Mouse (Mus musculus): ENCODE measurements at regions not wholly inside any gene's neighbourhood (a gene's known extent, or its start where the extent isn't known, plus 50 kb on each side); places are given as distances from the start of the nearest gene placed in this dataset.

GRCm38 (mm10) chr8:17700362-17700761 is 1277.7 kb downstream of the Defb40 start:
- ATAC-seq (replicated peaks; ENCODE audit: low FRiP score) = no peak
- H3K9ac ChIP-seq (ENCODE audit: low read length) = no peak overlapping the region
- H3K4me1 ChIP-seq (replicated peaks; ENCODE audit: control insufficient read depth, insufficient read depth, low read length) = no peaks in the 10 kb centered on the region
- H3K9me3 ChIP-seq (ENCODE audit: control insufficient read depth, low read length) = no peaks in the 10 kb centered on the region
- H3K27ac ChIP-seq (ENCODE audit: low read depth, low read length) = no peak overlapping the region
- H3K4me3 ChIP-seq (ENCODE audit: low read depth, low read length) = no peak overlapping the region
- H3K36me3 ChIP-seq (ENCODE audit: control insufficient read depth, insufficient read depth, low read length) = no peaks in the 10 kb centered on the region
- 68% methylated on average over 3 of the region's 3 CpGs for WGBS
- no peaks in the 10 kb centered on the region for H3K27me3 ChIP-seq (ENCODE audit: control insufficient read depth, insufficient read depth, low read length)
- DNase-seq (ENCODE audit: low spot score) = no peak
- no peak overlapping the region for H3K4me2 ChIP-seq (ENCODE audit: low read depth, low read length, severe bottlenecking)

GRCm38 (mm10) chr8:17690074-17690848 is 1287.8 kb downstream of the Defb40 start:
- Histone ChIP-seq H3K4me1 (replicated peaks; ENCODE audit: control insufficient read depth, insufficient read depth, low read length) (no peaks in the 10 kb centered on the region), H3K4me2 (ENCODE audit: low read depth, low read length, severe bottlenecking) (no peak overlapping the region), H3K27me3 (ENCODE audit: control insufficient read depth, insufficient read depth, low read length) (no peaks in the 10 kb centered on the region), H3K9ac (ENCODE audit: low read length) (no peak overlapping the region), H3K36me3 (ENCODE audit: control insufficient read depth, insufficient read depth, low read length) (no peaks in the 10 kb centered on the region), H3K4me3 (ENCODE audit: low read depth, low read length) (no peak overlapping the region), H3K27ac (ENCODE audit: low read depth, low read length) (no peak overlapping the region), H3K9me3 (ENCODE audit: control insufficient read depth, low read length) (no peaks in the 10 kb centered on the region)
- 79% methylated on average over 4 of the region's 4 CpGs for WGBS
- ATAC-seq (replicated peaks; ENCODE audit: low FRiP score) (no peak), DNase-seq (ENCODE audit: low spot score) (no peak)

GRCm38 (mm10) chr8:17689641-17690040 is 1288.4 kb downstream of the Defb40 start:
- no peak for ATAC-seq (replicated peaks; ENCODE audit: low FRiP score)
- Histone ChIP-seq H3K36me3 (ENCODE audit: control insufficient read depth, insufficient read depth, low read length) (no peaks in the 10 kb centered on the region), H3K4me2 (ENCODE audit: low read depth, low read length, severe bottlenecking) (no peak overlapping the region), H3K9ac (ENCODE audit: low read length) (no peak overlapping the region), H3K4me1 (replicated peaks; ENCODE audit: control insufficient read depth, insufficient read depth, low read length) (no peaks in the 10 kb centered on the region), H3K9me3 (ENCODE audit: control insufficient read depth, low read length) (no peaks in the 10 kb centered on the region), H3K27me3 (ENCODE audit: control insufficient read depth, insufficient read depth, low read length) (no peaks in the 10 kb centered on the region), H3K4me3 (ENCODE audit: low read depth, low read length) (no peak overlapping the region), H3K27ac (ENCODE audit: low read depth, low read length) (no peak overlapping the region)
- 97% methylated on average over 3 of the region's 3 CpGs for WGBS
- no peak for DNase-seq (ENCODE audit: low spot score)

GRCm38 (mm10) chr8:17687084-17687483 is 1291.0 kb downstream of the Defb40 start:
- Histone ChIP-seq H3K4me2 (ENCODE audit: low read depth, low read length, severe bottlenecking) (no peak overlapping the region), H3K4me3 (ENCODE audit: low read depth, low read length) (no peak overlapping the region), H3K9ac (ENCODE audit: low read length) (no peak overlapping the region), H3K36me3 (ENCODE audit: control insufficient read depth, insufficient read depth, low read length) (no peaks in the 10 kb centered on the region), H3K27me3 (ENCODE audit: control insufficient read depth, insufficient read depth, low read length) (no peaks in the 10 kb centered on the region), H3K4me1 (replicated peaks; ENCODE audit: control insufficient read depth, insufficient read depth, low read length) (no peaks in the 10 kb centered on the region), H3K27ac (ENCODE audit: low read depth, low read length) (no peak overlapping the region), H3K9me3 (ENCODE audit: control insufficient read depth, low read length) (no peaks in the 10 kb centered on the region)
- WGBS = 91% methylated on average over 3 of the region's 3 CpGs
- DNase-seq (ENCODE audit: low spot score) (no peak), ATAC-seq (replicated peaks; ENCODE audit: low FRiP score) (no peak)

- no peak for ATAC-seq (replicated peaks; ENCODE audit: low FRiP score)
- WGBS = 86% methylated on average over 6 of the region's 6 CpGs
- no peaks in the 10 kb centered on the region for H3K36me3 ChIP-seq (ENCODE audit: control insufficient read depth, insufficient read depth, low read length)
- no peaks in the 10 kb centered on the region for H3K4me1 ChIP-seq (replicated peaks; ENCODE audit: control insufficient read depth, insufficient read depth, low read length)
- no peak for DNase-seq (ENCODE audit: low spot score)
- no peak overlapping the region for H3K27ac ChIP-seq (ENCODE audit: low read depth, low read length)
- no peaks in the 10 kb centered on the region for H3K27me3 ChIP-seq (ENCODE audit: control insufficient read depth, insufficient read depth, low read length)
- no peak overlapping the region for H3K9ac ChIP-seq (ENCODE audit: low read length)
- no peak overlapping the region for H3K4me2 ChIP-seq (ENCODE audit: low read depth, low read length, severe bottlenecking)
- H3K4me3 ChIP-seq (ENCODE audit: low read depth, low read length) = no peak overlapping the region
- H3K9me3 ChIP-seq (ENCODE audit: control insufficient read depth, low read length) = no peaks in the 10 kb centered on the region
Observed at GRCm38 (mm10) chr8:17664371-17665141, 1313.5 kb downstream of the Defb40 start.

GRCm38 (mm10) chr8:17659753-17660361 is 1318.2 kb downstream of the Defb40 start:
- ATAC-seq (replicated peaks; ENCODE audit: low FRiP score) (no peak), DNase-seq (ENCODE audit: low spot score) (no peak)
- Histone ChIP-seq H3K9ac (ENCODE audit: low read length) (no peak overlapping the region), H3K4me2 (ENCODE audit: low read depth, low read length, severe bottlenecking) (no peak overlapping the region), H3K4me3 (ENCODE audit: low read depth, low read length) (no peak overlapping the region), H3K4me1 (replicated peaks; ENCODE audit: control insufficient read depth, insufficient read depth, low read length) (no peaks in the 10 kb centered on the region), H3K36me3 (ENCODE audit: control insufficient read depth, insufficient read depth, low read length) (no peaks in the 10 kb centered on the region), H3K27me3 (ENCODE audit: control insufficient read depth, insufficient read depth, low read length) (no peaks in the 10 kb centered on the region), H3K27ac (ENCODE audit: low read depth, low read length) (no peak overlapping the region), H3K9me3 (ENCODE audit: control insufficient read depth, low read length) (no peaks in the 10 kb centered on the region)
- WGBS = 87% methylated on average over 6 of the region's 6 CpGs

- no peaks in the 10 kb centered on the region for H3K27me3 ChIP-seq (ENCODE audit: control insufficient read depth, insufficient read depth, low read length)
- H3K36me3 ChIP-seq (ENCODE audit: control insufficient read depth, insufficient read depth, low read length) = no peaks in the 10 kb centered on the region
- no peaks in the 10 kb centered on the region for H3K9me3 ChIP-seq (ENCODE audit: control insufficient read depth, low read length)
- ATAC-seq (replicated peaks; ENCODE audit: low FRiP score) (no peak), DNase-seq (ENCODE audit: low spot score) (no peak)
- no peak overlapping the region for H3K27ac ChIP-seq (ENCODE audit: low read depth, low read length)
- H3K9ac ChIP-seq (ENCODE audit: low read length) = no peak overlapping the region
- H3K4me1 ChIP-seq (replicated peaks; ENCODE audit: control insufficient read depth, insufficient read depth, low read length) = no peaks in the 10 kb centered on the region
- no peak overlapping the region for H3K4me2 ChIP-seq (ENCODE audit: low read depth, low read length, severe bottlenecking)
- 5% methylated on average over 2 of the region's 2 CpGs for WGBS
- no peak overlapping the region for H3K4me3 ChIP-seq (ENCODE audit: low read depth, low read length)
Observed at GRCm38 (mm10) chr8:17653786-17654185, 1324.3 kb downstream of the Defb40 start.

- Histone ChIP-seq H3K27me3 (ENCODE audit: control insufficient read depth, insufficient read depth, low read length) (no peaks in the 10 kb centered on the region), H3K4me1 (replicated peaks; ENCODE audit: control insufficient read depth, insufficient read depth, low read length) (no peaks in the 10 kb centered on the region), H3K4me2 (ENCODE audit: low read depth, low read length, severe bottlenecking) (no peak overlapping the region), H3K4me3 (ENCODE audit: low read depth, low read length) (no peak overlapping the region), H3K27ac (ENCODE audit: low read depth, low read length) (no peak overlapping the region), H3K36me3 (ENCODE audit: control insufficient read depth, insufficient read depth, low read length) (no peaks in the 10 kb centered on the region), H3K9ac (ENCODE audit: low read length) (no peak overlapping the region), H3K9me3 (ENCODE audit: control insufficient read depth, low read length) (no peaks in the 10 kb centered on the region)
- DNase-seq (ENCODE audit: low spot score) (no peak), ATAC-seq (replicated peaks; ENCODE audit: low FRiP score) (no peak)
Observed at GRCm38 (mm10) chr8:17647559-17647958, 1330.5 kb downstream of the Defb40 start.

Measured in forebrain, embryonic 11.5 days (tissue).